Mouse (Mus musculus): ENCODE measurements around the gene Nfkbil1. TPM values are rescaled to one million over a fixed set of nuclear protein-coding genes. Genes with fewer than 3 reads are reported as not detected.
A peak's percentile ranks its signal among the peaks of the same experiment; 100 is the strongest.

The Nfkbil1 gene
- polyA plus RNA-seq, 1 experiment: not detected

- Histone ChIP-seq H3K4me3 (ENCODE audit: insufficient read depth, low read depth, low read length) (no peak within 1 kb of the TSS), H3K4me1 (ENCODE audit: control insufficient read depth, insufficient read depth, low read length) (peaks cover 16% of the 10 kb centered on the region), H3K27ac (ENCODE audit: insufficient read depth, low read depth, low read length) (peak within 1 kb of the TSS; percentile 37; the same call in 1 of the 2 replicates)
- WGBS: 78% methylated on average over 28 of the region's 28 CpGs
- no peak for TF ChIP-seq CTCF (IDR thresholded peaks at IDR 0.05; ENCODE audit: insufficient read depth, low read depth, low read length)
- TF ChIP-seq POLR2A (IDR thresholded peaks at IDR 0.05; ENCODE audit: insufficient read depth, low read depth, low read length): no peak
Measured at GRCm38 (mm10) chr17:35220156-35220952, 15.2 kb downstream of the Nfkbil1 start, which contains the start of gene Gm16181. Gene Gm16181 (plus strand): TSS chr17:35220834.

DNA sequence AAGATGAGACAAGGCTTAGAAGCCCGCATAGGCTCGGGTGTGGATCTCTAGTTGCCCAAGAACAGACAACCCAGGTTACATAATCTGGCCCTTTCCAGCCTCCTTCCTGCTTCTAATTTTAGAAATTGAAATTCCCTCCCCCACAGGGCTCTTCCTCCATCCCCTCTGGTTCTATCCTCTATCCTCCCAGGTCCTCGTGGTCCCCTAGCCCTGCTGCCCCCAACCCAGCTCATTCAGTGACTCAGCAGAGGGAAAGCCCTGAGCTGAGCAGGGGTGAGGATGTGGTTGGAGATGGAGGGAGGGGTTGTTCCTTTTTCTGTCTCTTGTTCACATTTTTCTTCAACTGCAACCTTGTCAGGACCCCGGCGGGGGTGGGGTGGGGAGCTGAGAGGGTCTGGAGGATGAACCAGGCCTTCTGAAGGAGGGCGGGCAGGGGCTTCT is 16.0 kb downstream of the Nfkbil1 start:
- no peak for TF ChIP-seq POLR2A (IDR thresholded peaks at IDR 0.05; ENCODE audit: insufficient read depth, low read depth, low read length)
- TF ChIP-seq CTCF (IDR thresholded peaks at IDR 0.05; ENCODE audit: insufficient read depth, low read depth, low read length): no peak
- 59% methylated on average over 6 of the region's 6 CpGs for WGBS
- H3K4me1 ChIP-seq (ENCODE audit: control insufficient read depth, insufficient read depth, low read length): peaks cover 16% of the 10 kb centered on the region
- no peak overlapping the region for H3K4me3 ChIP-seq (ENCODE audit: insufficient read depth, low read depth, low read length)
- peak overlapping the region; percentile 37; the same call in 1 of the 2 replicates for H3K27ac ChIP-seq (ENCODE audit: insufficient read depth, low read depth, low read length)

DNA sequence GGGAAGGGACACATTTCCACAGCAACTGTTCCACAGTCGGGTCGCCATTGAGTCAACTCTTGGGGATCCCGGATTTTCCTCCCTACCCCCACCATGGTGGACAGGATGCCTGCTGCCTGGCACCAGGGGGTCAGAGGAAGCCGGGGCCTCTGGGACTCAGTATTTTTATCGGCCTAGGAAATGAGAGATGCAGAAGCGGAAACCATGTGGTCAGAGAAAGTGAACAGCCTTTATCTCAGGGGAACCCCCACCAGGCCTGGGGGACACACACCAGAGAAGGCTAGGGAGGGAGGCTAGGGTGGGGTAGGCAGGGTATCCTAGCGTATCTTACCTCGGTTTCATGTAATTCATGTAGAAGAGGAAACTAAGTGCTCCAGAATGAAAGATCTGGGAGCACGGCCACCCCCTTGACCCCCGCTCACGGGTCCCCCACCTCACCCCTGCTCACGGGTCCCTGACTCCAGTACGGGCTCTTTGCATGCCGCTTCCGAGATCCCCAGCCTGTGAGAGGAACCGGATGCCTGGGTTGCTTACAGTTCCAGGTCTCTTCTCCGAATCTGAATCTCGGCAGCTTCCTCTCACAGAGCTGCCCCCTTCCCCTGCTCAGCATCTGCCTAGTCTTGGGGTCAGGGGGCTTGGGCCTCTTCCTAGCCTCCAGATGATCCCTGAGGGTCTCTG is 16.9 kb downstream of the Nfkbil1 start:
- 83% methylated on average over 18 of the region's 18 CpGs for WGBS
- no peak for TF ChIP-seq POLR2A (IDR thresholded peaks at IDR 0.05; ENCODE audit: insufficient read depth, low read depth, low read length)
- no peak for TF ChIP-seq CTCF (IDR thresholded peaks at IDR 0.05; ENCODE audit: insufficient read depth, low read depth, low read length)
- Histone ChIP-seq H3K4me3 (ENCODE audit: insufficient read depth, low read depth, low read length) (no peak overlapping the region), H3K27ac (ENCODE audit: insufficient read depth, low read depth, low read length) (no peak overlapping the region), H3K4me1 (ENCODE audit: control insufficient read depth, insufficient read depth, low read length) (peaks cover 16% of the 10 kb centered on the region)

GRCm38 (mm10) chr17:35213071-35213470 is 22.5 kb downstream of the Nfkbil1 start:
- no peaks in the 10 kb centered on the region for H3K4me1 ChIP-seq (ENCODE audit: control insufficient read depth, insufficient read depth, low read length)
- no peak overlapping the region for H3K27ac ChIP-seq (ENCODE audit: insufficient read depth, low read depth, low read length)
- 93% methylated on average over 5 of the region's 5 CpGs for WGBS
- TF ChIP-seq POLR2A (IDR thresholded peaks at IDR 0.05; ENCODE audit: insufficient read depth, low read depth, low read length) (no peak), CTCF (IDR thresholded peaks at IDR 0.05; ENCODE audit: insufficient read depth, low read depth, low read length) (no peak)
- no peak overlapping the region for H3K4me3 ChIP-seq (ENCODE audit: insufficient read depth, low read depth, low read length)

DNA sequence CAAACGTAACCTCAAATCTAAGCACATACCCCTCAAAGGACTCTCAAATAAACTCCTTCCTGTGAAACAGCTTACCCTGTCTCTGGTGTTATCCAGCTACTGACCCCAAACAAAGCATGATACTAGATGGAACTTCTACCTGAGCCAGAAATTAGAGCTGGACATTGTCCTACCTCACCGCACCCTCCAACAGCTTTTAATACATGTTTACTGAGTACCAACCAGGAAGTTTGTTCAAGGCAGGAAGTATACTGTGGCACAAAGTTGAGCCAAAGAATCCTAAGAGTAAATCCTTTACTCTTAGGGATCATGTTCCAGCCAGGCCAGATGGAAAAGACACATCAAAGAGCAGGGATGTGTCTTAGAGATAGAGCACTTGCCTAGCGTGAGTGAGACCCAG is 25.0 kb downstream of the Nfkbil1 start:
- Histone ChIP-seq H3K27ac (ENCODE audit: insufficient read depth, low read depth, low read length) (no peak overlapping the region), H3K4me1 (ENCODE audit: control insufficient read depth, insufficient read depth, low read length) (no peaks in the 10 kb centered on the region), H3K4me3 (ENCODE audit: insufficient read depth, low read depth, low read length) (no peak overlapping the region)
- no peak for TF ChIP-seq POLR2A (IDR thresholded peaks at IDR 0.05; ENCODE audit: insufficient read depth, low read depth, low read length)
- no peak for TF ChIP-seq CTCF (IDR thresholded peaks at IDR 0.05; ENCODE audit: insufficient read depth, low read depth, low read length)
- 87% methylated on average over 3 of the region's 3 CpGs for WGBS

- Histone ChIP-seq H3K4me3 (ENCODE audit: insufficient read depth, low read depth, low read length) (no peak overlapping the region), H3K4me1 (ENCODE audit: control insufficient read depth, insufficient read depth, low read length) (no peaks in the 10 kb centered on the region), H3K27ac (ENCODE audit: insufficient read depth, low read depth, low read length) (no peak overlapping the region)
- 69% methylated on average over 12 of the region's 12 CpGs for WGBS
- TF ChIP-seq CTCF (IDR thresholded peaks at IDR 0.05; ENCODE audit: insufficient read depth, low read depth, low read length) (no peak), POLR2A (IDR thresholded peaks at IDR 0.05; ENCODE audit: insufficient read depth, low read depth, low read length) (no peak)
Measured at GRCm38 (mm10) chr17:35209785-35210535, 25.6 kb downstream of the Nfkbil1 start.

GRCm38 (mm10) chr17:35205380-35205769 is 30.2 kb downstream of the Nfkbil1 start:
- no peak for TF ChIP-seq CTCF (IDR thresholded peaks at IDR 0.05; ENCODE audit: insufficient read depth, low read depth, low read length)
- no peak for TF ChIP-seq POLR2A (IDR thresholded peaks at IDR 0.05; ENCODE audit: insufficient read depth, low read depth, low read length)
- H3K27ac ChIP-seq (ENCODE audit: insufficient read depth, low read depth, low read length): no peak overlapping the region
- WGBS: 78% methylated on average over 10 of the region's 10 CpGs
- H3K4me1 ChIP-seq (ENCODE audit: control insufficient read depth, insufficient read depth, low read length): 0 out of 2 replicates have a peak, but pooled peaks cover 7% of the 10 kb centered on the region
- H3K4me3 ChIP-seq (ENCODE audit: insufficient read depth, low read depth, low read length): no peak overlapping the region

DNA sequence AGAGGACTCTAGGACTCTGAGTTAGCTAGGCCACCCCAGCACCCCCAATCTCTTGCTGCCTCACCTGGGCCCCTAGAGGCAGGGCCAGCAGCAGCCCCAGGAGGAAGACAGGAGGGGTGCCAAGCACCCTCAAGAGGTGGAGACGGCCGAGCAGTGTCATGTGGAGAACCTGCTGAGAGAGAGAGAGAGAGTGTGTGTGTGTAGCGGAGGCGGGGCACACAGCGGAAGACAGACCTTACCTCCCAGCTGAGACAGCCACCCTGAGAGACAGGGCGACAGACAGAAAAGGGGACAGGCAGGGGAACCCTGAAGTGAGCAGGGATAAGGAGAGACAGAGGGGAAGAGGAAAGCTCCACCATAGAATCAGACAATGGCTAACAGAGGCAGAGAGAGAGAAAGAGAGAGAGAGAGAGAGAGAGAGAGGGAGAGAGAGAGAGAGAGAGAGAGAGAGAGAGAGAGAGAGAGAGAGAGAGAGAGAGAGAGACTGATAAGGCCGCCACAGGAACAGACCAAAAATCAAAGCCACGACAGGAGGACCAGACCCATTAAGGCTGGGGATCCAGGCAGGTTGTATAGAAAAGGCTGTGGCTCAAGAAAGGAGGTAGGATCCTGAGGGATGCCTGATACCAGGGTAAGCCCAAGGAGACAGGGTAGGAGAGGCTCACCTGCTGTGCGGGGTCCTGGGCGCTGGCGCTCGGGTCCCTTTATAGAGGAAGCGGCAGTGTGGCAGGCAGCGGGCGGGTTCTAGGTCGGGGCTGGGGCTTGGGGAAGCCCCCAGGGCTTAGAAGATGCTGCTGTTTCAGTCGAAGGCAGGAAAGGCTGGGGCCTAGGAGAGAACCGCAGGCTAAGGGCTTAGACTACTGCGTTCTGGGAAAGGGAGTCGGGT is 30.9 kb downstream of the Nfkbil1 start, which contains the start of gene Lta:
Gene Lta (minus strand): TSS at position 858 of the 886 bp plus-strand sequence.
- TF ChIP-seq CTCF (IDR thresholded peaks at IDR 0.05; ENCODE audit: insufficient read depth, low read depth, low read length) (no peak), POLR2A (IDR thresholded peaks at IDR 0.05; ENCODE audit: insufficient read depth, low read depth, low read length) (no peak)
- no peak within 1 kb of the TSS for H3K4me3 ChIP-seq (ENCODE audit: insufficient read depth, low read depth, low read length)
- 0 out of 2 replicates have a peak, but pooled peaks cover 7% of the 10 kb centered on the region for H3K4me1 ChIP-seq (ENCODE audit: control insufficient read depth, insufficient read depth, low read length)
- 52% methylated on average over 20 of the region's 20 CpGs for WGBS
- no peak within 1 kb of the TSS for H3K27ac ChIP-seq (ENCODE audit: insufficient read depth, low read depth, low read length)
